Mouse (Mus musculus) urinary bladder, postnatal 4 days (tissue): ENCODE measurements around the gene Popdc3.
"Not testable (repeated sequence)": the region's sequence is repeated elsewhere in the genome, so short reads cannot be mapped to it uniquely, and the experiment has no call there.

Experiments used
- DNase-seq, 2 experiments: peaks; one replicate each; pipeline ENCODE4 v3.0.0; 2021 to 2022; ENCODE audit warnings: low spot score in 2 of 2

Popdc3 gene

DNA sequence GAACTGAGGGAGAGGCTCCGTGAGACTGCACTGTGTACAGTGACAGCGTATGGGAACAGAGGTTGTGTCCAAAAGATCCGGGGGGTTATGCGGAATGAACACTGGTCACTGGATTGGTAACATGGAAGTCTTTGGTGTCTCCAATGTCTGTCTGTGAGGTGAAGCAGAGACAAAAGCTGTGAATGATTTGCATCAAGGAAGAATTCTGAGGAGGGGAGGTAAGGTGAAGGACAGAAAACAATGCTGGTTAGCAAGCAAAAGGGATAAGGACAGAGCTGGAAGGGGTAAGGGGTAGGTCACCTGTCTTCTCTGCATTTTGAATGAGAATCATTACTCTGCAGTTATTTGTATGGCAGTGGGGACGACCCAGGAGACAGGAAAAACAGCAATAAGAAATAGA, 16.6 kb downstream of the Popdc3 start:
- no peak for DNase-seq

DNA sequence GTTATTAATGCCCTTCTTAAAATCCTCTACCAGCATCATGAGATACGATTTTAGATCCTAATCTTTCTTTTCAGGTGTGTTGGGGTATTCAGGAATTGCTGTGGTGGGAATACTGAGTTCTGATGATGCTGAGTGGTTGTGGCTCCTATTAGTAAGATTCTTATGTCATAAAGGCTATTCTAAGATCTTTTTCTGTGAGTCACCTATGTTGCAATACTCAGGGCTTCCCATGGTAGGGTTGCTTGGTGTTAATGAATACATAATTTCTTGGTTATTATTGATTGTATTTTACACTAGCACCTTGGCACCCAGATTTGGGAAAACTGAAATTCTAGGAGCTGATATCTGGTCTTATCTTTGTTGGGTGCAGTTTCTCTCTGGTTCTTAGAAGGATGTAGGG, 26.7 kb downstream of the Popdc3 start:
- no peak for DNase-seq

DNA sequence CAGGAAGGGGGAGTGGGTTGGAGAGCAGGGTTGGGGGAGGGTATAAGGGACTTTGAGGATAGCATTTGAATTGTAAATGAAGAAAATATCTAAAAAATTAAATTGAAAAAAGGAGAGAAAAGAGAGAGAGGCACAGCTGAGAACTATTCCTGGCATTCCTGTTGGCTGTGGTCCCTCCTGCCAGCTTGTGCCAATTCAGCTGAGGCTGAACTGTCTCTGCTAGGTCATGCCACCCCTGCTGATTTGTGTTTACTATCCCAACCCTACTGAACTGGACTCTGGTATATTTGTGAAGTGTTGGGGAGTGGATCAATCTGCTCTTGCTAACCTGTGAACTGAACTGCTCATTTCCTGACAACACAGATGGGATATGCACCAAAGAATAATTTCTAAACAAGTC, 32.3 kb downstream of the Popdc3 start:
- DNase-seq, result no peak

DNA sequence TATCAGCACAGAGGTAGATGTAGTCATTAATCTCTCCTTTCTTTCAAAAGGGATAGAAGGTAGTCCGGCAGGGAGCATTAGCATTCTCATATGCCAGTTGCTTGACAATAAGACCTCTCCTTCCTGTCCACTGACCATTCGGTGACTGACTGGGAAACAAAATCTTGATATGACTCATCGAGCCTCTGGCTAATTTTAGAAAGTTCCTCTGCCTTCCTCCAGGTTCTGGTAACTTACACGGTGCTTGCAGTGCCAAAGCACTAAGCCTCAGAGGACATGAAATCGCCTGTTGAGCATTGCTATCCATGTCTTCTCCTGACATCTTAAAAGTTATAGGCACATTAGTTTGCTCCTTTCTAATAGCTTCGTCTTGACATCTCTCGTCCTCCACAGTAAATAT, 38.8 kb downstream of the Popdc3 start:
- DNase-seq, result no peak

DNA sequence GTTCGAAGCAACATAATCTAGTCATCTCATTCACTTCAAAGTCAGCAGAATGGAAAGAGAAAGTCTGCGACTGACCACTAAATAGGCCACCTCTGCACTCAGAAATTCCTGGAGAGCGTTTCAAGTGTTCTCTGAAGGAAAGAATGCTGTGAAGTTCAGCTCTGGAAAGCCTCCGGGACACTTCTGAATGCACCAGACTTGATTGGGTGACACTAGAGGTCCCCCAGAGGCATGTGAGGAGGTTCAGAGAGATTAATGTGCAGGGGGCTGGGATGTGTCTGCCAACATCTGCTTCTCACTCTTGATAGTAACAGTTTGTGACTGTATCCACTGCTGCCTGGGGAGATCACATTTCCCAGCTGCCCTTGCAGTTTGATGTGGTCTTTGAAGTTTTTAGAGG, 52.1 kb downstream of the Popdc3 start:
- no peak for DNase-seq

DNA sequence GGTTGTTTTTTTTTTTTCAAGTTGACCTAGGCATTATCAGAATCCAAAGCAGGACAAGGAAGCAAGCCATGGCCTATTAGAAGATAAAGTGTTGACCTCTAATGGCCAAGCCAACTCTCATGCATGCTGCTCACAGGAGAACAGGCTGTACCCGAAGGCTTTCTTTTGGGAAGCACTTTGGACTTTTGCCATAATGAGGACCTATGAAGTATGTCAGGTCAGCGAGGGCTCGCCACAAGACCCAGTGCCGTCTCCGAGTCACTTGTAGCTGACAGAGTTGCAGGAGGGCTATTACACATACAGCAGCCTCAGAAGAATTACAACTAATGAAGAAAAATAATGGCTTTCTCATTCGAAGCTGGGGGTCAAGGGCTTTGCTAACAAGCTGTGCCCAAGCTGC, 55.5 kb downstream of the Popdc3 start:
- DNase-seq, result no peak

DNA sequence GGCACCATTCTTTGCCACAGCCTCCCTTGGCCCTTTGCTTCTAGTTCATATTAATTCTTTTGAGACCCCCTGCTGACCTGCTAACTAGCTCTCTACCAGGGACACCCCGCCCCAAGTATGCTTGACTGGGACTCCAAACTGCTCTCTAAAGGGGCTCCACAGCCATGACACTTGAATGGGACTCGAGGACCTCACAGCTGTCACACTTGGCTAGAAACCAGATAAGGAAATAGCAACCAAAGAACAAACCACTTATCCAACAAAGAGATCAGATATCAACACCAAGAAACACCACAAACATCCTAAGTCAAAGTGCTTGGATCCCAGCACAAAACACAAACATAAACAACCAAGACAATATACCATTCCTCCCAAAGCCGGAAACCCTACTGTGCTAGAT, 58.4 kb downstream of the Popdc3 start:
- DNase-seq, result no peak

DNA sequence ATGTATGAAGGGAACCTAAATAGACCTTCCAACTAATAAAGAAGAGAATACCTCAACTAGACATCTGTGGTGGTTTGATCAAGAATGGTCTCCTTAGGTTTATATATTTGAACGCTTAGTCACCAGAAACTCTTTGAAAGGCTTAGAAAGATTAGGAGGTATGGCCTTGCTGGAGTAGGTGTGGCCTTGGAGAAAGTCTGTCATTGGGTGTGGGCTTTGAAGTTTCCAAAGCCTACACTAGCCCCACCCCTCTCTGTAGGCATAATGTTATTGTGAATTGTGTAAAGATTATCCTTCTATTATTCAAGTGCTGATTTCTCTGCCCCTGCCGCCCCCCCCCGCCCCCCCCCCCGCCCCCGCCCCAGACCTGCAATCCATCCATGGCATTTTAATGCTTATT, 59.6 kb downstream of the Popdc3 start:
- DNase-seq, result no peak

DNA sequence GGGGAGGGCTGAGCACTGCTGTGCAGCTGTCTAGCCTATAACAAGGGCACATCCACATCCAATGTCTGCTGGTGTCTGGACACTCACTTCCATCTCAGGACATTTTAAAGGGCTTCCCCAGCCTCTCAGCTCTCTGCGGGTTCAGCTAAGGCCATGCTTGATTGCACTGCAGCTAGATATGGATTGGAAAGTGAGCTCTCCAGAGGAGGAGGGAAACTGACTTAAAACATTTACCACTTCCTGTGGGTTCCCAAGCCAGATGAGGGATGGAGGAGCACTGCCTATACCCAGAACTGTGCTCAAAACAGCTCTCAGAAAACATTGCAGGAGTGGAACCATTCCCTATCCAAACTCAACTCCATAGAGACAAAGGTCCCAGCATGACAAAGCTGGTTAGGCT, 82.6 kb downstream of the Popdc3 start:
- no peak for DNase-seq

DNA sequence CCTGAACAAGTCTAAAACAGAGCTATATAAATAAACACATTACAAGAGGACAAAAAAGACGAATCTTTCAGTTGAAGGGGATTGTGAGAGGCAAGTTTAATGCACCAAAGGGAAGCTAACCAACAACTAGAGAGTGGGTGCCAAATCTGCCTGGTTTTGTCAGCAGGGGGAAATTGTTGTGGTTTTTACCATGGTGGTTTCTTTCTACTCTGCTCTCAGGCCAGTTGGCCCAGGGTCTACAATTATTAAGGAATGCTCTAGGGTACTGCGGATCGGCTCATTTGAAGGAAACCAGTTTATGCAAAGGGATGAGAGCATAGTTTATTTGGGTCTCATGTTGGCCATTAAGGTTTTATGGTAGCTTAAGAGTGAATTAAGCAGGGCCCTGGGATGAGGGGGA, 84.2 kb downstream of the Popdc3 start:
- DNase-seq, result no peak

DNA sequence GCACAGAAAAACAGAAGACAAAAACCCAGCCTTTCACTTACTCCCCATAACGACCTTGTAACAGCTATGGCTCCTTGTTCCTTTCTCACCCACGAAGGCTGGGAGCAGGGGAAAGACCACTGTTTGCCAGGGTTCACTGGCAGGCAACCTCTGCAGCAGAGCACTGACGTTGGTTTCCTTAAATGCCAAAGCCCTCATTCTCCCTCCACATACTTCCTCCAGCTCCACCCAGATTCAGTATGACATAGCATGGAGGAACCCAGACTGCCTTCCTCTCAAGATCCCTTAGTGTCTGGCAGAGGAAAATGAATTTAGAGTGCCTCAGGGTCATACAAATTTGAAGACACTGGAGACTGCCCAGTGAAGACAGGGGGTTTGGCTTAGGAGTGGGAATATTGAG, 98.6 kb downstream of the Popdc3 start:
- DNase-seq, result no peak

DNA sequence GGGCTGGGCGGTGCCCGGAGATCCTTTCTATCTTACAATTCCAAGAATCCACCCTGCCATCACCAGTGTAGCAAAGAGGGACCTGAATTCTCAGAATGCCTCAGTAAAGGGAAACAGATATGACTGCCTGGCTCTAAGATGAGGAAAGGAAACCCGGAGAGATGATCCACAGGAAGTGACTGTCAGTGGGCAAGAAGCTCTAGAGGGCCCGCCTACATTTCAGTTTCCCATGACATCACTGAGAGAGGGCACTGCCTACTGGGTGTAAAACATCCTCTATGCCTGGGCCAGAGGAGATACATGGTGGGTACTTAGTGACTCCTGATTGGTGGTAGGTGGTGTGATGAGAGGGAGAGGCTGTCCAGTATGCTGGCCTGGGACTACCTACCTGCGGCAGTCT, 99.1 kb downstream of the Popdc3 start:
- DNase-seq, result no peak

DNA sequence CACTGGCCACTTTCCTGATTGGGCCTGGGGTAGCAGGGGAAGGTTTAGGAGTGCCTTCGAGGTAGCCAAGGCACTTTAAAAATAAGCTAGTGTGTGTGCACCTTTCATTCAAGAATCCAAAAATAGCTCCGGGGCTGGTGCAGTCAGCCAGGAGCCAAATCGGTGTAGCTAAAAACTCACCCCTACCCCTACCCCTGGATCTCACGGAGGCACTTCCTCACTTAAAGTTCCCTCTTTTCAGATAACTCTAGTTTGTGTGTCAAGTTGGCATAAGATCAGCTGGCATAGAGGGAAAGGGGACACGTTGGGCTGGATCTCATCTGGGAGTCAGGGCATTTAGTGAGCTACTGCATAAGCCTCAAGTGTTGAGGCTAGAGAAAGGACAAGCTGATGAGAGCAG, 107.8 kb downstream of the Popdc3 start:
- DNase-seq, result no peak

DNA sequence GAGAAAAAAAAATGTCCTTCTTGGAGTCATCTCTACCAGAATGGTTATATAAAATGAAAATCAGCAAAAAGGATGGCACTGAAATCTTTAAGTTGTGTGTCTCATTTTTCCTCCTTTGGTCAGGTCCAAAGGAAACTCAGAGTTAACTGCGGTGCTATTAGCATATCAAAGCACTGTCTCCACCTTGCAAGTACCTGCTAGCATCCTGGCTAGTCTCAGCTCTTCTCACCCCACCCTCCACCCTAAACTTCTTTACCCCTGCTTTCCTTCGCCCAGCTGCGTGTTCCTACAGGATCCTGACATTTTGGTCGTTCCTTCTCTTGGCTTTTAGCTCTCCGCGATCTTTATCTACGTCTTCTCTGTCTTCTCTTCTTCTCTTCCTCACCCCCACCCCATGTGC, 110.5 kb downstream of the Popdc3 start:
- no peak for DNase-seq

DNA sequence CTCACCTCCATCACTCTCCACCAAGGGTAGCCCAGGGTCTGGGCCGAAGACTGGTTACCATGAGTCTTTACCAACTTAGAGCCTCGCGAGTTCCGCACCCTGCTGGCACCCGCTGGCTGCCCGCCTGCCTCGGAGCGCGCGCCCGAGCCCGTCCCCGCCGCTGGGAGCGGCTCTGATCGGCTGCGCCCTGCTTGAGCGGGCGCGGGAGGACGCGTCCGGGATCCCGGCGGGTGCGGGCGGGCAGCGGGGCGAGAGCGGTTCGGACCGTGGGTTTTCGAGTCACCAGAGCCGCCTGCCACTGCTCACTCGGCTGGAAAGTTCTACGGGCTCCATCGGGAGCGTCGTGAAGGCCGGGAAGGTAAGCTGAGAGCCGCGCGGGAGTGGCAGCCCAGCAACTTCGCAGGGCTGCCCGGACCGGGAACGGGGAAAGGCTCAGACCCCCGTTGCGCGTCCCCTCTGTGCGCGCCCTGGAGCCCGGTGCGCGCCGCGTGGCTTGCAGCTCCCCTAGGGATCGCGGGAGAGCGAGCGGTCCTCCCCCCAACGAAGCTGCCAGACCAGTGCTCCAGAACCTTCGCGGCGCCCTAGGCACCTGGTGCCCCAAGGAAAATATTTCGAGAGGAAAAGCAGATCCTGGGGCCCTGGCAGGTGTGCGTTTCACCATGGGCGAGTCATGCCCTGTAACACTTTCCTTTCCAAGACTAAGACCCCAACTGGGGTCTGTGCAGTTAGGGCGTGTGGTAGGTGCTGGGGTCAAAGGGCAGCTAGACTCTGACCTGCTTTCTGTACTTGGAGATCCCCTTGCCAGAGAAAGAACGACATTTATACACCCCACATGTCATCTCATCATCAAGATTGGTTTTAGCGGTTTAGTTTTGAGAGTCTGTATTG, 111.6 kb downstream of the Popdc3 start:
- DNase-seq, result no peak

DNA sequence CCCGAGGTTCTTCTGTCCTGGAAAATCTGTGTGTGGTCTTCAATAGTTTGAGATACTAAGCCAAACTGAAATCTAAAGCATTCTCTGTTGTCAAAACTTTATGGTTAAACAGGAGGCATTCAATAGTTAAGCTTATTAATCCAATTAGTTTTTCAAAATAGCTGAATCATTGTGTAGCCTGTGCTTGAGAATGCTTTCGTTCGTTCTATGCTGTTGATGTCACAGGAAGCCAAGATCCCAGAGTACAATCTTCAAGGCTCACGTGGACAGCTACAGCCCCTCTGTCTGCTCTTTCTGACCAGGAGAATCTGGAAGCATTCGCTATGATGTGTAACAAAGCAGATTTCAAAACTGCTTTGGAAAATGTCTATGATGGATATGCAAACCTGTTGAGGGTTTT, 112.7 kb downstream of the Popdc3 start:
- DNase-seq, result no peak

DNA sequence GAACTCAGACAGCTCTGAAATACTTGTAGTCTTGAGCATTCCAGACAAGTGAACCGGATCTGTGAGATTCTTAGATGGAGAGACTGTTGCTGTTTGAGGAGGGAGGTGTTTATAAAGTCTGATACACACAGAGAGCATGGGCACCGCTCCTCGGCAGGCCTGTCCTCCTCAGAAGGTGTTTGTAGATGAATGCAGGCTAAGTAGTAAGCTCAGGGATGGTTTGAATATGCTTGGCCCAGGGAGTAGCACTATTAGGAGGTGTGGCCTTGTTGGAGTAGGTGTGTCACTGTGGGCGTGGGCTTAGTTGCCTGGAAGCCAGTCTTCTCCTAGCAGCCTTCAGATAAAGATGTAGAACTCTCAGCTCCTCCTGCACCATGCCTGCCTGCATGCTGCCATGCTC, 114.3 kb downstream of the Popdc3 start:
- not testable (repeated sequence) for DNase-seq

DNA sequence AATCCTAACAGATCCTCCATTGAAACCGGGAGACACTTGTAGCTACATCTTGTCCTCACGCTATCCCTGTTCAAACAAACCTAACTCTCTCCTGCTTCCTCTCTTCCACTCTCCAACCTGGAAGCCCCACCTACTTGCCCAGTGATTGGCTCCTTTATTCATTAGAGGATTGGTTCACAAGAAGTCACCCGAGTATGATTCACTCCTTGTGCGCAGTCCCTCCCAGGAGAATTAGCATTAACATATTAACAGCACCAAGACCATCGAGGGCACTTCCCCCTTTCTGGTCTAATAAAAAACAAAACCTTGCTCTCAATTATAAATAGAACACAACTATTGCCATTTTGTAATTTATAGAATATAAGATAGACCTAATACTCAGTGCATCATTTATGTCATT, 117.2 kb downstream of the Popdc3 start:
- no peak for DNase-seq

DNA sequence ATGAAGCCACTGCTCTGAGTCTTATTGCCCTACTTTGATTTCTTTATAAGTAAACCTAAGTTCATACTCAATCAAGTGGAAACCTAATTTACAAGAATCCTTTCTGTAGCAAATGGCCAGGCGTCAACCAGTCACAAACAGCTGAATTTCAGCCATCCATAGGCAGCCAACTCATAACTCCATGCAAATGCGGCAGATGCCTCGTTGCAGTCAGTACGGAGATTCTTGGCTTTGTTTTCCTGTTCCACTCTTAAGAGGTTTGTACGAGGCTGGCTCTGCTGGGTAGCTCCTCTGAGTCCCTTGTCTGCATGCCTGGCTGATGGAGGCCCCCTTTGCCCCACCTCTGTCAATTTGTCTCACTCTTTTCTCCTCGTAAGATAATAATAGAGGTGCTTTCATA, 120.6 kb downstream of the Popdc3 start:
- no peak for DNase-seq

DNA sequence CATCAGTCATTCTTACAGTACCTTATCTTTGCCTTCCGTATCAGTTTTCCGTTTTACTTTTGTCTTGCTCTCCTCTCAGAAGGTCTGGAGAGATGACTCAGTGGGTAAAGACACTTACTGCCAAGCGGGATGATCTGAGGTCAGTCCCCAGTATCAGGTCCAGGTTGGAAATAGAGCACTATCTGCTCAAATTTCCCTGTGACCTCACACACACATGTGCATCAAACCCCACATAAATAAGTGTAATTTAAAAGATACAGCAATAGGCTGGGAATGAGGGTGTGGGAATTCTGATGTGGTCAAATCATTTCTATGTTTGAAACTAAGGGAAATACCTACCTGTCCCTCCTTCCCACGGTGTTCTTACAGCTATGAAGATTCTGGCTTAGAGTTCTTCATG, 121.6 kb downstream of the Popdc3 start:
- DNase-seq, result no peak

DNA sequence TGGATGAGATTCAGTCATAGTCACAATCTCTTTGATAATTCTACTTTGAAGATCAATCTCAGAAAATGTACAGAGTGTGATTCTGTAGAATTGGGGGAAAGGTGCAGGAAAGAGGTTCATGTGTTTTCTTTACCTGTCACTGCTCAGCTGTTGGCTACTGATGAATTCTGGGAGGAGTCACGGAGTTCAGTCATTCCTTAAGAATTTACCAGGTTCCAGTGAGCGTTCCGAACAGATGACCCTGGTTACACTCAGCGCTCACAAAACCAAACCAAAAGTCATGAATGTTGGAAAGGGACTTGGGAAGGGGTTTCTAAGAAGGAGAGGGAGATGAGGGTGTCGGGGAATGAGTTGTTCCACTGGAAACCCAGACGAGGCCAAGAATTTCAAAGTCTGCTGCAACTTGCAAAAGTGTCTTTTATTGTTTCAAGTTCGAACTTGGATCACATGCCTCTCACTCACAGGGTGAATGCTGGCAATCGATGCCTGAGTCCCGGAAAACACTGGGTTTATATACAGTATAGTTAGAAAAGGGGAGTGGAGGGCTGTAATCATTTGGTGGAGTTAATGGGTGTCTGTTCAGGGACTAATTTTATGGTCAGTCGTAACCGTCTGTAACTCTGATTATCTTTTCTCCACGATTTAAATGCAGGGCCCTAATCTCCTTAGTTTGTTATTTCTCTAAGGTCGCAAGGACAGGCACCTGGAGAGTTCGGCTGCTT, 125.6 kb downstream of the Popdc3 start:
- no peak for DNase-seq

DNA sequence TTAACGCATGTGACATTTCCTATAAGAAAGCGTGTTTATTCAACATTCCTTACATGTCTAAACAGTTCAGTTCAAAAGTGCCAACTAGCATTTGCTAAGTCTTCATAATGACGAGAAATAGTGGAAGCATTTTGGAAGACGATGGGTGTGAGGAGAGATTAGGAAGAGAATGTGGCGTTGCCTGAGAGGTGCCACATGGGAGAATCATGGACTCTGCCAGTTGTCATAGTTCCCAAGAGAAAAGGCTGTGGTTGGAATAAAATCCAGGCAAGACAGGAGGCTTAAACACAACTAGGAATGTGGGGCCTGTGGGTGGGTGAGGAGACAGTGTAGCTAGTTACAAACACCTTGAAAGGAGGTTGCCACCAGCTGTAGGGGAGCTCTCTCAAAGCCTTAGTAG, 127.3 kb downstream of the Popdc3 start:
- no peak for DNase-seq

DNA sequence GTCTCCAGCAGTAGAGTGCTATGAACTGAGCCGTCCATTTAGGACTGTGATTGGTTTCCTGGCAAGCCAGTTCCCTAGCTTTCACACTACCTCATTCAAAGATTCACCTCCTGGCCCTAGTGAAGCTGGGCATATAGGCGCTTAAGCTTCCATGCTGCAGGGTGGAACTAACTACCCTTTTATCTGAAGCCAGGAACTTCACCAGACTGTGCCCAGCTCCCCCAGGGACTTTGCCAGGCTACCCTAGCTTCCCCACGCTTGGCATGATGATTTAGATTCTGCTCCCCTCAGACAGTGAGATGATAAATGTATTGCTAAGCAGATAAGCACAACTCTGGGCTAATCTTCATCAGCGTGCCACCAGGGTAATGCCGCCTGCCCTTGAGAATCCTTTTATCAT, 133.2 kb downstream of the Popdc3 start:
- DNase-seq, result no peak
